Mouse (Mus musculus): ENCODE measurements at regions not wholly inside any gene's neighbourhood (a gene's known extent, or its start where the extent isn't known, plus 50 kb on each side); places are given as distances from the start of the nearest gene placed in this dataset.

- TF ChIP-seq CTCF (IDR thresholded peaks at IDR 0.05; ENCODE audit: low read depth) (no peak), EP300 (optimal IDR thresholded peaks at IDR 0.05) (no peak)
Measured at GRCm38 (mm10) chr3:34525730-34526129, 124.5 kb upstream of the Sox2 start.

Data from stomach, postnatal 0 days (tissue).